ENCODE assay signal across 7 mouse cellular contexts in the genomic region with DNA sequence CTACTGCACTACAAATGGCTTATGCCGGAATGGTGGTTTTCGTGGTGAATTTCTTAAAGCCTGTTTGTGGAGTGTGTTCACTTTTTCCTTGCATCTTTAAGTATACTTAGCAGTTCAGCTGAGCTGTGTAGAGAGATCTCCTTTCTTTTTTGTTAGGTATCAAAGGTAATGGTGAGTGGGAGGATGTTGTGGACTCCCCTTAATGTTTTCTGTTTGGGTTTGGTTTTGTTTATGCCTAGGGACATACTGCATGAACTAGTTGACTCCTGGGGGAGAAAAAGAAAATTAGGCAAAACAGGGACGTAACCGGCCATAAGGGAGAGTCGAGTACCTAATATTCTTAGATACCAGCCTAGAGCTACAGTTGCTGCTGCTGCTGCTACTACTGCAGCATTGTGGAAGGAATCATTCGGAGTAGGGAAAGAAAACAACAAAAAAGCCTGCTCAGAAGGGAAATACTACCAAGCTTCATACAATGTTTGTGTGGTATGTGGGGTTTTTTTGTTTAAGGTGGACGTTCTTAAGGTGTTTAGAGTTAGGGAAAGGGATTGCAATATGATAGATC. TPM values are rescaled to one million over a fixed set of nuclear protein-coding genes. Genes with fewer than 3 reads are reported as not detected.
DNase-seq lines count a peak whose midpoint lies in the region; ATAC-seq lines count a peak whose summit lies in the region.

No protein-coding gene starts in this region.

- no peak for ATAC-seq in embryonic facial prominence, embryonic 14.5 days (ENCODE audit: low read depth)
- no peak for ATAC-seq in limb, embryonic 12.5 days (ENCODE audit: insufficient number of reproducible peaks, insufficient read depth, low FRiP score, low TSS enrichment, low read depth)

- no peaks in the 10 kb centered on the region for H3K36me3 ChIP-seq in embryonic facial prominence, embryonic 14.5 days (ENCODE audit: control insufficient read depth, insufficient read depth, low read length)
- H3K36me3 ChIP-seq in limb, embryonic 12.5 days, result no peaks in the 10 kb centered on the region

- no peaks in the 10 kb centered on the region for H3K27me3 ChIP-seq in embryonic facial prominence, embryonic 14.5 days (replicated peaks; ENCODE audit: control insufficient read depth, insufficient read depth, low read length)
- H3K27me3 ChIP-seq in limb, embryonic 12.5 days, result no peaks in the 10 kb centered on the region

- peak overlapping the region; percentile 63 for H3K4me2 ChIP-seq in embryonic facial prominence, embryonic 14.5 days (ENCODE audit: low read depth, low read length)
- H3K4me2 ChIP-seq in limb, embryonic 12.5 days, result peak overlapping the region; percentile 72

- 3% methylated on average over 7 of the region's 7 CpGs for WGBS in embryonic facial prominence, embryonic 14.5 days
- 2% methylated on average over 7 of the region's 7 CpGs for WGBS in limb, embryonic 12.5 days

- no peaks in the 10 kb centered on the region for H3K9me3 ChIP-seq in embryonic facial prominence, embryonic 14.5 days (ENCODE audit: control insufficient read depth, low read length)
- H3K9me3 ChIP-seq in limb, embryonic 12.5 days, result no peaks in the 10 kb centered on the region

- peak overlapping the region; percentile 88 for H3K4me3 ChIP-seq in embryonic facial prominence, embryonic 14.5 days (ENCODE audit: low read depth, low read length)
- H3K4me3 ChIP-seq in limb, embryonic 12.5 days (replicated peaks), result peak overlapping the region; percentile 100

- peak overlapping the region; percentile 95 for H3K9ac ChIP-seq in embryonic facial prominence, embryonic 14.5 days (ENCODE audit: low read depth, low read length)
- peak overlapping the region; percentile 100 for H3K9ac ChIP-seq in limb, embryonic 12.5 days (replicated peaks)

- DNase-seq in thymus, postnatal 0 days (ENCODE audit: low spot score), result peak; percentile 59
- no peak for DNase-seq in thymus, postnatal 25 days
- DNase-seq in embryonic facial prominence, embryonic 14.5 days (ENCODE audit: low spot score), result peak; percentile 19
- peak; percentile 33 for DNase-seq in retina, postnatal 1 day
- DNase-seq in B cell, adult 2 months, result no peak
- no peak for DNase-seq in spleen, postnatal 14 days (ENCODE audit: low spot score in 2 of 2)

- H3K27ac ChIP-seq in embryonic facial prominence, embryonic 14.5 days (replicated peaks; ENCODE audit: low read depth, low read length), result peak overlapping the region; percentile 98; the same call in 1 of the 2 replicates
- H3K27ac ChIP-seq in limb, embryonic 12.5 days, result peak overlapping the region; percentile 99

- peaks cover 17% of the 10 kb centered on the region for H3K4me1 ChIP-seq in embryonic facial prominence, embryonic 14.5 days (ENCODE audit: control insufficient read depth, insufficient read depth, low read length)
- H3K4me1 ChIP-seq in limb, embryonic 12.5 days (replicated peaks), result peaks cover 19% of the 10 kb centered on the region

RNA-seq across cellular contexts. Expression of gene Glcci1, which starts 1.5 kb away (rescaled TPM):
- 86.5 and 106 TPM in 2 replicates for polyA plus RNA-seq in thymus, postnatal 0 days (2015; fragmentation: Nextera tagmentation; extraction: Ambion mirVana)
- 8.7 and 9.0 TPM in 2 replicates for polyA plus RNA-seq in embryonic facial prominence, embryonic 14.5 days (2014; fragmentation: Nextera tagmentation; extraction: Ambion mirVana)
- polyA plus RNA-seq in limb, embryonic 12.5 days (2016; fragmentation: Nextera tagmentation; extraction: Ambion mirVana), result 26.3 and 28.2 TPM in 2 replicates

Comparison
In these comparisons a context has a peak if more than half of its experiments do, and no peak if none do; other contexts are left out.
1. DNase-seq: peak in thymus, postnatal 0 days (single experiment), embryonic facial prominence, embryonic 14.5 days (single experiment) and retina, postnatal 1 day (single experiment); none in thymus, postnatal 25 days (single experiment), B cell, adult 2 months (0 of 2) and spleen, postnatal 14 days (0 of 2).